Mouse (Mus musculus): ENCODE measurements at regions not wholly inside any gene's neighbourhood (a gene's known extent, or its start where the extent isn't known, plus 50 kb on each side); places are given as distances from the start of the nearest gene placed in this dataset.

DNA sequence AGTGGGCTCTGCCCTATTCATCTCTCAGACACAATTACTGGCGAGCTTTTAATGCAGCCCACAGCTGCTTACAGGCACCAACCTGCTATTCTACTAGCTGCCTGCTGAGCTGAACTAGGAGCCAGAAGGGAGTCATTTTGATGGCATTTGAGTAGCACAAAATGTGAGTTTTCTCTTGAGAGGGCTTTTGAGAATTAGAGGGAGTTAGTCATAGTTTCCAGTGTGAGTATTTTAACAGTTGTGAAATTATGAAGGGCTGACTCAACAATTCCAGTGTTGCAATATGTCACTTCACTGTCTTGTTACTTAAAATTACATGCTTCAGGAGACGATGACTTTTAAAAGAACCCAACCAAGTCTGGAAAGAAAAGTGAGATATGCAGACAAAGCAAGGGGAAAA is 54.4 kb upstream of the Ly86 start:
- DNase-seq (ENCODE audit: low spot score) = peak; percentile 22

DNA sequence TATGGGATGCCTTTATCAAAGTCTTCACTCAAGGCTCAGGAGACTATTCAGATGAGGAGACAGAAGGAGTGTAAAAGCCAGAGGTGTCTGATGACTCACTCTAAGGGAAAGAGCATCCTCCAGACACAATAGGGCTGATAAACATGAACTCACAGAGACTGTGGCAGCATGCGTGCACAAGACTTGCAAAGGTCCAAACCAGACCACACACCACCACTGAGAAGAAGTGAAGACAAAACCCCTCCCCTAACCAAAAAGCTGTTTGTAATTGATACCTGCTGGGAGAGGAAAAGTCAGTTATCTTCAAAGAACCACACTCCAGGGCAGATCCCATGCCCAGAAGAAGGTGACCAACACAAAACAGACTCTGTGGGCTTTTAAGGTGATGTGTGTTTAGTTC is 56.0 kb upstream of the Ly86 start:
- no peak for DNase-seq (ENCODE audit: low spot score)

DNA sequence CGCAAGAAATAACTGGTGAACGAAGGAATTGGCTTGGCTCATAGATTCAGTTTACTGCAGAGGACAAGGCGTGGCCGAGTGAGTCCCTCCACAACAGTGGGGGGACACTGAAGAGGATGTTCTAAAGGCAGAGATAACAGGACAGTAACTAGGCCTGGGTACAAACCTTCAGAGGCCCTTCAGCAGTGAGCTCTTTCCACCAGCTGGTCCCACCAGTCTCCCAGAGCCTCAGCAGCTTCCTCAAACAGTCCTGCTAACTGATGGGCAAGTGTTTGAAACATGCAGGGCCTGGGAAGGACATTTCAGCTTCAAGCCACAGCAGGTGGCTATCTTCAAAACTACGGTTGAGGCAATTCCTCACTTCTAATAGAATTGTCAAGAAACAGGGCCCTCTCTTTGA is 62.5 kb upstream of the Ly86 start:
- DNase-seq (ENCODE audit: low spot score) = no peak

DNA sequence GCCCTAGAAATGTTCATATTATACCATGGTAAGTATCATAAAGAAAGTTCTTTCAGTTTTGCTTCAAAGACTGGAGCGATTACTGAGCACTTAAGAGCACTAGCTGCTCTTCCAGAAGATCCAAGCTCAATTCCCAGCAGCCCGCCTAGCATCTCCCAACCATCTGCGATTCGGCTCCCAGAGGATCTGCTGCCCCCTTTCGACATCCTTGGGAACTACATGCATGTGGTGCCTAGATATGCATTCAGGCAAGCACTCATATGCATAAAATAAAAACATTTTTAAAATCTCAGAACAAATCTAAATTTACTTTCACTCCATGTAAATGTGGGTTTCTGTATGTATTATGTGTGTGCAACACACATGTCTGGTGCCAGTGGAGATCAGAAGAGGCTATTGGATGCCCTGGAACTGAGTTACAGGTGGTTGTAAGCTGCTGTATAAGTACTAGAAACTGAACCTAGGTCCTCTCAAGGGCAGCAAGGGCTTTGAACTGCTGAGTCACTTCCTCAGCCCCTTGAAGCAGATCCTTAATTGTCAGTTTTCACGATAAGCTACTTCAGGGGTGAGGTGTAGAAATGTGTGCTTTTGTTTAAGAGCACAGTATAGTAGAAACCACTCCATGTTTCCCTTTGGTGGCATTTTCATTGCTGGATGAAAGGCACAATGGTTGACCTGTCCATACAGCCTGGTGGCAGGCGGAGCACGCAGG is 65.8 kb upstream of the Ly86 start:
- no peak for DNase-seq (ENCODE audit: low spot score)

DNA sequence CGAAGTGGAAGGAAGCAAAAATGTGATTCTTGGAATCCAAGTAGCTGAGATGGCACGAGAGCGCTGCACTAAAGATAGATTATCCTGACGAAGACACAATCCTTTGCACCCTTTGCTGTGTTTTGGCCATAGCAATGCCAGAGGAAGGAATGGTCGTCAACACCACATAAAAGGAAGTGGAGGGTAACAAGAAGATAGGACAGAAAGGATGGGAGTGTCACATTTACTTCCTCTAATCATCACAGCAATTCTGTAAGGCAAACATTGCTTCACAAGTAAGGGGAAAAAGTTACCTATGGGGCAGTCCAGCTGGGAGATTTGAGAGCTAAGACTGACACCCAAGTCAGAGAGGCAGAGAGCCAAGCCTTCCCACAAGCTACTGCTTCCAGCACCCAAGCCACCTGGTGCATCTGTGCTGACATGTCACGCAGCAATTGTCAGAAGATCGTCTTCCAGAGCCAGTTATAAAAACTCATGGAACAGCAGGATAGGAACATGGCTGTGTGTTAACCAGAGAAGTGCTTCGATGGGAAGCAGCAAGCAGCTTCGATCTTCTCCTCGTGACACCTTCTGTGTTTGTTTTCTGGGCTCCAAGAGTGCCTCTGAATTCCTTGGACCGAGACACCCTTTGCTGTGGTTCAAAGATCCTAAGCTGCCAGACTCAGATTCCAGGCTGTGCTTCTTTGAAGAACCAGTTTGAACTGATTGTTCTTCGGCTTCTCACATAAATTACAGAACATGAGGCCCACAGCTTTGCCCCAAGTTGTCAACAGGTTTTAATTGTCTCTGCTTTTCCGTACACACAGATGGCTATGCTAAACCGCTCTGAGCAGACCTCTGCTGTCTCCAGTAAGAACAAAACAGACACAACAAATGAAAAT is 95.2 kb upstream of the Ly86 start:
- DNase-seq (ENCODE audit: low spot score) = no peak

DNA sequence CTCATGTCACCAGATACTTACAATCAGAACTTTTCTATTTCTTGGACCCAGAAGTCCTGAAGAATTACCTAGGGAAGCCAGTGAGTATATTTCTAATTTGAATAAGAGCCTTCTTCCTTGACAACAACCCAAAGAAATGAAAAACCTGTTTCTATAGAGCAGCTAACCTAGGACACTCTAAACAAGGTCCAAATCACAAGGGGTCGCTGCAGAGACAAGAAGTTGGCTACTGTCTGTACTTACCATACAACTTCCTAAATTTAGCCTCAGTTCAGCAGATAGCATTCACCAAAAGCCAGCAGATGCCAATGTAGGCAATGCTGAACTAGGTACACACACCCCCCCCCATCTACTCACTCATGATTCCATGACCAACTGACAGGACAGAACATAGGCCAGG is 96.3 kb upstream of the Ly86 start:
- no peak for DNase-seq (ENCODE audit: low spot score)

DNA sequence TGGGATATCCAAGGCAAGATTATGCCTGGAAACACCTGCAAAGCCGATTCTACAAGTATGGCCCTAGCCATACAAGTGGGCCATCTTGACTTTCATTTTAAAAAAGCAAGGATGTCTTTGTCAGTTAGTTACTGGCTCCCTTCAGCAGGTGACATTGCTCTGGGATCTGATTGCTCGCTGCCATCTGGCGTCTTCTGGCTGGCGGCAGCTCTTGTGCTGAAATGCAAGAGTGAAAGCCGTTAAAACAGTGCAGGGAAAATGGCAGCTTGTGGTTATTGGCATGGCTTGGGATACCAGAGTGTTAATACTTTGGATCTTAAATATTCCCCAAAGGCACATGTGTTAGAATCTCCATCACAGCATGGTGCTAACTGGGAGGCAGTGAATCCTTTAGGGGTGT is 105.0 kb upstream of the Ly86 start:
- no peak for DNase-seq (ENCODE audit: low spot score)

DNA sequence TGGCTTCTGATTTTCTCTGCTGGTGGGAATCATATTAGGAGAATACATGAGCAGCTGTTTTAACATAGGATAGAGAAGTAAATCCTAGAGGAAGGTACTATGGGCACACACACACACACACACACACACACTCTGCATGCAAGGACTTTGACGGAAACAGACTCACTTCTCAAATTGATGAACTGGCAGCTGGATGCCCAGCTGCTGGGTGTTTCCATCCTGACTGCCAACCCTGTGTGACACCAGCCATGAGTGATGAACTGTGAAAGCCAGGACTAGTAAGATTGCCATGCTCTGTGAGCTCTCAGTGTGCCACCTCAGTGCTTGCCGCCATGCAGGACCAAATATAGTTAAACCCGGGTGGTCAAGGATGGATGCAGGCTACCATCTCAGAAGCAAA is 107.7 kb upstream of the Ly86 start:
- no peak for DNase-seq (ENCODE audit: low spot score)

DNA sequence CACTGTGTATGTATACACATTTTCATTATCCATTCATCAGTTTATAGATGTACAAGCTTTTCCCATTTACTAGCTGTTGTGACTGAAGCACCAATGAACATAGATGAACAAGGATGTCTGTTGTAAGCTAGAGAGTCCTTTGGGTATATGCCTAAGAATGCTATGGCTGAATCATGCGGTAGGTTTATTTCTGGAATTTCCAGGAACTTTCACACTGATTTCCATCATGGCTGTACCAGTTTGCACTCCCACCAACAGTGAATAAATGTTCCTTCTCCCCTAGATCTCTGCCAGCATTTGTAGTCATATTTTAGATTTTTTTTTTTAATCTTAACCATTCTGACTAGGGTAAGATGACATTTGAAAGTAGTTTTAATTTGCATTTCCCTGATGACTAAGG is 119.2 kb upstream of the Ly86 start:
- DNase-seq (ENCODE audit: low spot score) = peak; percentile 34

DNA sequence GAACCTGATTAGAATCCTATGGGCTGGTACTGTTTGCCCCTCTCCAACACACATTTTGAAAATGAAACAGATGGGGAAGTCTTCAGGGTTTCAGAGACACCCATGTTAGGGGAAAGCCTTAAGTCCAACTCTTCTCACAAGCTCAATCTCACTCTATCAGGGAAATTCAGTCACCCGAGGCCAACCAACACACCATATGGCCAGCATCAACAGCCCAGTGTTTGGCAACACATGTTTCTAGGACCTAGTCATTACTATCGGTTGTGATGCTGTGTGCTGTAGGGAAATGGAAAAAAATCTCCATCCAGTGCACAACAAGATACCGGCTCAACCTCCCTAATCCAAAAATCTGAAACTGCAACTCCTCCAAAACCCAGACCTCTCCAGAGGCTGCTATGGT is 124.6 kb upstream of the Ly86 start:
- no peak for DNase-seq (ENCODE audit: low spot score)

DNA sequence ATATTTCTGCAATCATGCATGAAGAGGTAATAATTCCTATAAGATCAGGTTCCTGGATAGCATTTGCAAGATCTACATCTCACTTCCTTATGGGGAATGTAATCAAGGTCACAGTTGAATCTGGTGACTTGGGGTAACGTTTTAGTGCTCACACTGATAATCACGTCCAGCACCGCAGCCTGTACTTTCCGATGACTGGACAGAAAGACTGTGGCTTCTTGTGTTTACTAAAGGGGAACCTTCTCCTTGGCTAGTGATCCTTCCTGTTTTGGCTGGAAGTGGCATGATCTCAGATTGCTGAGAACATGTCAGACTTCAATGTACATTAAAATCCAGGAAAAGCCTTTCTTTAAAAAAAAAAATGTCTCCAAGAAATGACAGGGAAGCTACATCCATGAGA is 126.4 kb upstream of the Ly86 start:
- no peak for DNase-seq (ENCODE audit: low spot score)

DNA sequence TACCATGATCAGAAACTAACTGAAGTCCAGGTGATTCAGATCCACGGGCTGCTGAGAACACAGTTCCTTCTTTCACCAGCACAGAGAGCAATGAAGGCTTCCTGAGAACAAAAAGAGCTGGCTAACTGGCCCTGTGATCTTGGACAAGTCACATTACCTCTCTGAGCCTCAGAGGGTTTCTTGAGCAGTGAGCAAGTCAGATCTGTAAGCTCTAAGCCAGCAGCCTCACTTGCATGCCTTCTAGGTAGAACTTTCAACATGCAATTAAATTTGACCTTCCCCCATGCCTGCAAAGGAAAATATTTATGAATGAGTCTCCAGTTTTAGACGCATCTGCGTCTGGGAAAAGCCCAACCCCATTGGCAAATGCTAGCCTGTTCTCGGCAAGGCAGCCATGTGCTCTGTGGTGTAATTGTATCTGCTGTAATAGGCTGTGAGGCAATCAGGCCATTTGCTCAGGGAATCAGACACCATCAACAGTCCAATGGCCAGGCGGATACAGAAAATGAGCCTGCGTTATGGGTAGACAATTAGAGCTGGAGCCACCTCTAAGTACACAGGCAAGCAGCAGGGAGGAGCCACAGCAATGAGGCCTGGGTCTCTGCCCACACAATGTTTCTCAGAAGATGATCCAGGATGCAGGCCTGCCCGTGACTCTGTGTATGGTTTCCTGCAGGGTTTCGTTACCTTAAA is 130.3 kb upstream of the Ly86 start:
- DNase-seq (ENCODE audit: low spot score) = no peak

DNA sequence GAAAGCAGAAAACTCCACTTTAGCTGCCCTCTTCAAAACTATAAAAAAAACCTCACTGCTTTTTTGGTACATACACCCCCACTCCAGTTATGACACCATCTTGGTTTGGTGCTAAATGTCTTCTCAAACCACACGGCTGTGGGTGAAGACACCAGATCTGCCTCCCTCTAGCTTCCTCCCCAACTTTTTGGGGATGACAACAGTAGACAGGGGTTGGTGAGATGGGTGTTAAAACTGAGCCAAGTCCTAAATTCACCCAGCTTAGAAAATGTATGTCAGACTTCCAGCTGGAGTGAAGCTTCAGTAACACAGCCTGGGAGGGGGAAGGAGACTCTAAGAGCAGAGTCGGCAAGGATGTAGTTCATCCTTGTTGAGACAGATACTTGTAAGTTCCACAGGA is 147.1 kb upstream of the F13a1 start:
- DNase-seq (ENCODE audit: low spot score) = peak; percentile 15

DNA sequence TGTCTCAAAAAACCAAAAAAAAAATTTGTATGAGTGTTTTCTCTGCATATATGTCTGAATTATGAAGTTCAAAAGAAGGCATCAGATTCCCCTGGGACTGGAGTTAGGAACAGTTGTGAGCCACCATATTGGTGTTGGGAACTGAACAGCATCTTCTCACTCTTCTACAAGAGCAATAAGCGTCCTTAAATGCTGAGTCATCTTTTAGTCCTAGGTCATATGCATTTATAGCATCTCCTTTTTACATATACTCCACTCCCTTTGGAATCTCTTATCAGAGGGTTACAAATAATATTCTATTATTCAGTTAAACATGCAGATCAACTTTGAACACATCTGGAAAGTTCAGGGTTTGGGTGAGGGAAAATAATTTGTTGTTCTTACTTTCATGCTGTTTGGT is 145.8 kb upstream of the F13a1 start:
- DNase-seq (ENCODE audit: low spot score) = no peak

DNA sequence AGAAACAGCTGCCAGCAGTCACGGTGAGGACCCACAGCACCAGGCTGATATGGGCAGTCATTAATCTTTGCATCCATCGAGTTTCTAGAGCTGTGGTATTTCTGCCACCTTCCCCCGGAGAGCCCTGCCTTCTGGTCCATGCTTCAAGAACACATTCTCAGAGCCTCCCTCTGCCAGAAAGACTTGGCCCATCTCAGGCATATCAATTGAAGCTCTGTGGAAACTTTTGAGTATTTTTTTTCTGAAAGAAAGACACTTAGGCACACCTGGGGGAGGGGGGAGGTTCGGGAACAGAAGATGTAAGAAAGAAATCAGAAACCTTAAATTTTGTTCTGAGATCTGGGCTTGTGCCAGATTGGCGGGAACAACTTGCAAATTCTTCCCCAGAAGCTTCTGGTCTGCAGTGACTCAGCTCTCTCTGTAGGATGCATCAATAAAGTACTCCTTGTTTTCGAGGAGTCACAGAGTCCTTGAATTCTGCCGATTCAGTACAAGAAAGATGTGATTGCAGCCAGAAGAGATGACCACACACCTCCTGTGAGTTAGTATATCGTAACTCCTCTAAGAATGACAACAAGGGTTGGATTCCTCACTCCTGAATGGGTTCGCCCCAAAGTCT is 131.2 kb upstream of the F13a1 start:
- peak; percentile 6 for DNase-seq (ENCODE audit: low spot score)

DNA sequence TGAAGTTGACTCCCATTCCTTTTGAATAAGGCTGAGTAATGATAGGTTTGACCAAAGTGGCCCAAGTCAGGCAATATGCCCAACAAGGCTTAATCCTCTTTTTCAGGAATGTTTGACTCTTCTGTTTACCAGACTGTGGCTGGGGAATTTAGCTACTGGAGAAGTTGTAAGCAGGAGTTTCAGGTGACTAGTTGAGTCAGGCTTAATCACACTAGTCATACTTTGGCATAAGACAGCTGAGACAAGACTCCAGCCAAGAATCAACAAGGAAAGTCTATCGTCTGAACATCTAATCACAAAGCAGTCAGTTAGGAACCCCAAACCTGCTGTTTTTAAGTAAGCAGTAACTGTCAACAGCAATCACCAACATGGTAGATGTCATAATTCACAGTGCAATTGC is 126.5 kb upstream of the F13a1 start:
- DNase-seq (ENCODE audit: low spot score) = no peak

DNA sequence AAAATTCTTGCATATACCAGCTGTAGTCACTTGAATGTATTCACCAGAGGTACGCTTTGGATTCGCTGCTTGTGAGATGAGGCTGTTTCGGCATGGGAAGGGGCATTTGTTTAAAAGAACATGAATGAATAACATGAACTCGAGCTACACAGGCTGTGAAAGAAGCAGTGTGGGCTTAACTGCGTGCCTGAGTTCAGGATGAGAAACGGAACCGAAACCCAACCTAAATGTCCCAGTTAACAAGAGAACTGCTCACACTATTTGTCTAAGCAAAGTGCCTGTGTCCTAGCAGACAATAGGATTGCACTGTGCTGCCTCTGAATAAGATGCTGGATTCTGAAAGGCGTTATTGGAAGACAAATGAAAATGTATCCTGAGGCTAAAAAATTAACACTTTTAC is 126.0 kb upstream of the F13a1 start:
- no peak for DNase-seq (ENCODE audit: low spot score)

DNA sequence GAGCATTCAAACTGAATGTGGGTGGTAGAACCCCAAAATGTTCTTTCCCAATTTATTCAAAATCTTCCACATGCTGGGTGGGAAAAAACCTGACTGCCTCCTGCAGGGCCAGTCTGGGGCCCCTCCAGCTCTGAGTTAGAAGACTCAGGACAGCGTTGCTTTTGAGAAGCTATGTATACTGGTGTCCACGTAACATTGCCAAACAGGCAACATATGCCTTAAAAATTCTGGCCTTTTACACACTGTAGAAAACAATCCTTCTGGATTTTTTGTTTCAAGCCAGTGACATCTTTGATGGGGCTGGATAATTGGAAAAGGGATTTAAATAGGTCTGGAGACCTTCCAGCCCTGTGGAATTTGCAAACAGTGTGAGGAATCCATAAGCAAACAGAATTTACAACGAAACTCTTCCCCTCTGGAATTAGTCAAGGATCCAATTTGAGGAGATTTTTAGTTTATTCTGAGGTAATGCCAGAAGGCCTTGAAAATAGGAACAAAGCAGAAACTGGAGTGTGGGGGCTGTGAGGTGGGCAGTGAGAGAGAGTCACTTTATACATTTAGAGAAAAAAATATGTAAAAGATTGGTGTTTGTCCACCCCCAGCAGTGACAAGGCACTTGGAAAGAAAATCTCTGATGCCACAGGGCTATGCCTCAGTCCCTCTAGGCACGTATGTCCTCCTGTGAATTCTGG is 108.9 kb upstream of the F13a1 start:
- DNase-seq (ENCODE audit: low spot score) = peak; percentile 26

DNA sequence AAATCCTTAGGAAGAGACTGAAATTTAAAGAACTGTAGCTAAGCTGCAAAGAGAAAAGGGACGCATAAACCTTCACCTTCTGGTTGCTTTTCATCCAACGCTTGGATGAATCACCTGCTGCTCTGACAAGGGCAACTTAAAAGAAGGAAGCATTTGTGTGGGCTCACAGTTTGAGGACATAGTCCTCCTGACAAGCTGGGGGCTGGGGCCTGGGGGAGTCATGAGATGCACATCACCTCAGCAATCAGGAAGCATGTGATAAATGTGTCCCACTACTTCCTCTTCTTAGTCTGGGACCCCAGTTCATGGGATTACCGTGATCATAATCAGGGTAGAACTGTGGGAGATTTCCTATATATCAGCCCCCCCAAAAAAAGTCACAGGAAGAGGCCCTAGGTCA is 107.8 kb upstream of the F13a1 start:
- DNase-seq (ENCODE audit: low spot score) = no peak

DNA sequence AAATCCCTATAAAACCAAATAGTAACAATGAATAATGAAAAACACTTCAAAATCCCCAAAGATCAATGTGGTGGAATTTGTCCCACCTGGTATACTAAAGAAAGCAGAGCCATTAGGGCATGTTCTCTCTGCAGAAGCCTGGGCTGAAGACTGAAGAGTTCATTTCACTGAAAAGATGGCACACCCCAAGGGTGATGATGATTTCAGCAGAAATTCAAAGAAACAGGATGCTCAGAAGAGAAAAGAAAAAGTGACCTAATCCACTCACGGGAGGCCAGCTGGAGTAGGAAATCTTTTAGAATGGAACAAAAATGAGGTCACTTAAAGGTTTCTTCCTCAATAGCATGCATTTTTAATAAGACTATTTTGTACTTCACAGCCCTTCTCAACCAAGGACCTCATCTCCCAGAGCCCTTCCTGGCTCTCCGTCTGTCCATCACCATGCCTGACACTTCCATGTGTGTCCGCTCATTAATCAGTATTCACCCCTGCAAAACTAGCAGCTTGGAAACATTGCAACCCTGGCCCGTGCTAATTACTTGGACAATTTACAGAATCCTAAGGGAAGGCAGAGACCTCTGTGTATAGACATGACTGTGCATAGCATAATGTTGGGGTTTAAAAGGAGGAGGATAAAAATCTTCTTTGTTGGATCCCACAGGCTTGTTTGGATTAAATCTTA is 101.9 kb upstream of the F13a1 start:
- no peak for DNase-seq (ENCODE audit: low spot score)

DNA sequence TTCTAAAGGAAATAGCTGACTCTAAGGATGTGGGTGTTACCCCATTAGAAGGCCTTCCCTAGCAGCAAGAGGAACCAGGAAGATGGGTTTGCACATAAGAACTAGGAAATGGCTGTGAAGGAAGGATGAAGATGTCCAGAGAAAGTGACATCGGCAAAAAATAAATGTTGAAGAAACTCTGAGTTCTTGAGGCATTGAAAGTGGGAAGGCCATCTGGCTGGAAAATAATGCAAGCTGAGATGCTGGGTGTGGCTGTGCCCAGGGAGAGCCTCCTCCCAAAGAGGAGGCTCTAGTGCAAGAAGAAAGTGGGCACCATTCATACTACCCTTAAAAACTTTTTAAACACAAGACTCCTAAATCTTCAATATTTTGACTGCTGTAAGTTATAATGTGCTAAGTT is 99.9 kb upstream of the F13a1 start:
- DNase-seq (ENCODE audit: low spot score) = no peak
